Mouse (Mus musculus) mouse embryonic stem cell (cell line): ENCODE measurements around the gene Flt1.

ENCODE experiments used
- in situ Hi-C, 2 experiments: fragments of 300-500 bp; cut with MboI; formaldehyde crosslinking; loops; 1 replicate in 1 of 2; 3 replicates in 1 of 2; pipeline ENCODE4 v1.14.3; 2019 to 2020; ENCODE audit warnings: low sequenced_read_pairs in 2 of 2, low pct_unique_long_range_greater_than_20kb in 1 of 2, mixed read lengths in 1 of 2; ENCODE audit not compliant: unreplicated experiment in 1 of 2

The Flt1 gene

GRCm38 (mm10) chr5:147527006-147527405 is 198.8 kb downstream of the Flt1 start:
- in situ Hi-C loops, result no loop called here
